ENCODE assay signal across 29 mouse cellular contexts in the genomic region with DNA sequence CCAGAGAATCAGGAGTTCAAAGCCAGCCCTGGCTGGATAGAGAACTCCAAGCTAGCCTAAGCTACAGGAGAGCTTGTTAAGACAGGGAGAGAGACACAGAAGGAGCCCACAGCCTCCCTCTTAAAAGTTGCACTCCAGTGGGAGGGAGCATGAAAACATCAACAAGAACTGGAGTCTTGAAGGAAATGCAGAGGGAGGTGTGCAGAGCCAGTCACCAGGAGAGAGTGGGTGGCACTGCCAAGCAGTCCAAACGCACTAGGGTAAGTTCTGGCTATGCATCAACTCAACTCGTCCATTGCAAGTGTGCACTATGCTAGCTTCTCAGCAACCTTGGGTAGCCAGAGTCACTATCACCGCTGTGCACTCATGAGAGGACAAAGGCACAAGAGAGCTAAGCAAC. TPM values are rescaled to one million over a fixed set of nuclear protein-coding genes. Genes with fewer than 3 reads are reported as not detected.
DNase-seq lines count a peak whose midpoint lies in the region; ATAC-seq lines count a peak whose summit lies in the region.
"Had no signal": no experiment of that assay in that cellular context is flagged by ENCODE, and none has a peak within 500 bp of the region (broad histone marks: within the 10 kb centered on the region; RNA-seq: fewer than 3 reads in every experiment).

No protein-coding gene starts in this region.

- no peaks in the 10 kb centered on the region for H3K36me3 ChIP-seq in hindbrain, embryonic 13.5 days
- no peaks in the 10 kb centered on the region for H3K36me3 ChIP-seq in hindbrain, embryonic 10.5 days
- no peaks in the 10 kb centered on the region for H3K36me3 ChIP-seq in forebrain, embryonic 13.5 days (ENCODE audit: poor library complexity, severe bottlenecking)
- H3K36me3 ChIP-seq in neural tube, embryonic 15.5 days = no peaks in the 10 kb centered on the region
- no peaks in the 10 kb centered on the region for H3K36me3 ChIP-seq in intestine, embryonic 15.5 days
- H3K36me3 ChIP-seq: embryonic facial prominence, embryonic 12.5 days; kidney, embryonic 15.5 days; liver, embryonic 12.5 days; midbrain, embryonic 13.5 days had no signal

- H3K4me2 ChIP-seq in hindbrain, embryonic 13.5 days = no peak overlapping the region
- H3K4me2 ChIP-seq in forebrain, embryonic 13.5 days = peak overlapping the region; percentile 98
- H3K4me2 ChIP-seq in neural tube, embryonic 15.5 days = 0 out of 2 replicates have a peak overlapping the region, but pooled peaks have one; percentile 84
- H3K4me2 ChIP-seq in intestine, embryonic 15.5 days (replicated peaks) = no peak overlapping the region
- H3K4me2 ChIP-seq: embryonic facial prominence, embryonic 12.5 days; kidney, embryonic 15.5 days; liver, embryonic 12.5 days had no signal

- no peak for ATAC-seq in hindbrain, embryonic 13.5 days (ENCODE audit: low FRiP score)
- ATAC-seq in forebrain, embryonic 13.5 days = no peak
- no peak for ATAC-seq in neural tube, embryonic 15.5 days (ENCODE audit: low FRiP score)
- ATAC-seq in intestine, embryonic 15.5 days = no peak
- ATAC-seq: liver, embryonic 12.5 days; lung, postnatal 0 days; Patski had no signal

- WGBS in hindbrain, embryonic 13.5 days = 72% methylated on average over 3 of the region's 3 CpGs
- WGBS in hindbrain, embryonic 10.5 days = 69% methylated on average over 3 of the region's 3 CpGs
- whole genome bisulfite sequencing in forebrain, embryonic 13.5 days = 73% methylated on average over 3 of the region's 3 CpGs
- 73% methylated on average over 3 of the region's 3 CpGs for WGBS in neural tube, embryonic 15.5 days
- 65% methylated on average over 3 of the region's 3 CpGs for whole genome bisulfite sequencing in intestine, embryonic 15.5 days

- peaks cover 40% of the 10 kb centered on the region for H3K4me1 ChIP-seq in hindbrain, embryonic 13.5 days (replicated peaks)
- H3K4me1 ChIP-seq in hindbrain, embryonic 10.5 days (replicated peaks) = peaks cover 36% of the 10 kb centered on the region
- peaks cover 38% of the 10 kb centered on the region for H3K4me1 ChIP-seq in forebrain, embryonic 13.5 days
- peaks cover 42% of the 10 kb centered on the region for H3K4me1 ChIP-seq in neural tube, embryonic 15.5 days
- peaks cover 22% of the 10 kb centered on the region for H3K4me1 ChIP-seq in intestine, embryonic 15.5 days (replicated peaks)

- peak overlapping the region; percentile 76; the same call in 1 of the 2 replicates for H3K27ac ChIP-seq in hindbrain, embryonic 13.5 days
- no peak overlapping the region for H3K27ac ChIP-seq in hindbrain, embryonic 10.5 days
- H3K27ac ChIP-seq in forebrain, embryonic 13.5 days = peak overlapping the region; percentile 97
- H3K27ac ChIP-seq in neural tube, embryonic 15.5 days (replicated peaks) = peak overlapping the region; percentile 88
- H3K27ac ChIP-seq in intestine, embryonic 15.5 days = no peak overlapping the region
- H3K27ac ChIP-seq: embryonic facial prominence, embryonic 12.5 days; kidney, embryonic 15.5 days; liver, embryonic 12.5 days; macrophage; midbrain, embryonic 13.5 days had no signal

- H3K9me3 ChIP-seq in hindbrain, embryonic 13.5 days = no peaks in the 10 kb centered on the region
- H3K9me3 ChIP-seq in hindbrain, embryonic 10.5 days = no peaks in the 10 kb centered on the region
- no peaks in the 10 kb centered on the region for H3K9me3 ChIP-seq in forebrain, embryonic 13.5 days (replicated peaks)
- no peaks in the 10 kb centered on the region for H3K9me3 ChIP-seq in neural tube, embryonic 15.5 days (replicated peaks)
- H3K9me3 ChIP-seq in intestine, embryonic 15.5 days = no peaks in the 10 kb centered on the region
- H3K9me3 ChIP-seq: embryonic facial prominence, embryonic 12.5 days; kidney, embryonic 15.5 days; liver, embryonic 12.5 days; midbrain, embryonic 13.5 days had no signal

- H3K4me3 ChIP-seq in hindbrain, embryonic 13.5 days = no peak overlapping the region
- H3K4me3 ChIP-seq in hindbrain, embryonic 10.5 days = no peak overlapping the region
- peak overlapping the region; percentile 72; the same call in 1 of the 2 replicates for H3K4me3 ChIP-seq in forebrain, embryonic 13.5 days
- no peak overlapping the region for H3K4me3 ChIP-seq in neural tube, embryonic 15.5 days (replicated peaks)
- no peak overlapping the region for H3K4me3 ChIP-seq in intestine, embryonic 15.5 days (replicated peaks)
- H3K4me3 ChIP-seq: embryonic facial prominence, embryonic 12.5 days; liver, embryonic 12.5 days; midbrain, embryonic 13.5 days had no signal

- peaks cover 54% of the 10 kb centered on the region for H3K27me3 ChIP-seq in hindbrain, embryonic 13.5 days
- H3K27me3 ChIP-seq in hindbrain, embryonic 10.5 days (ENCODE audit: insufficient read depth, poor library complexity, severe bottlenecking) = peaks cover 68% of the 10 kb centered on the region
- 0 out of 2 replicates have a peak, but pooled peaks cover under 1% of the 10 kb centered on the region for H3K27me3 ChIP-seq in forebrain, embryonic 13.5 days
- H3K27me3 ChIP-seq in neural tube, embryonic 15.5 days (replicated peaks) = peaks cover 14% of the 10 kb centered on the region
- peaks cover 34% of the 10 kb centered on the region for H3K27me3 ChIP-seq in intestine, embryonic 15.5 days (replicated peaks)

- H3K9ac ChIP-seq in hindbrain, embryonic 13.5 days = no peak overlapping the region
- 0 out of 2 replicates have a peak overlapping the region, but pooled peaks have one; percentile 4 for H3K9ac ChIP-seq in forebrain, embryonic 13.5 days
- no peak overlapping the region for H3K9ac ChIP-seq in neural tube, embryonic 15.5 days (replicated peaks)
- H3K9ac ChIP-seq in intestine, embryonic 15.5 days = no peak overlapping the region
- H3K9ac ChIP-seq: embryonic facial prominence, embryonic 12.5 days; kidney, embryonic 15.5 days; liver, embryonic 12.5 days; midbrain, embryonic 13.5 days had no signal

- no peak for DNase-seq in hindbrain, embryonic 10.5 days (ENCODE audit: low spot score)
- peak; percentile 61 for DNase-seq in right cerebral cortex, adult 18-20 months
- DNase-seq in right cerebral cortex, postnatal 25 days = no peak
- DNase-seq in spleen, postnatal 4 days (ENCODE audit: low spot score in 2 of 2) = no peak
- DNase-seq: adrenal gland, postnatal 10 days; cerebellum, adult 11-12 months; cerebellum, adult 9-11 months; embryo, embryonic 11 days; gastrocnemius, postnatal 14 days; heart, postnatal 14 days; kidney, adult 11 months; kidney, postnatal 25 days; left cerebral cortex, postnatal 4 days; lung, adult 18-20 months; thymus, postnatal 14 days had no signal

RNA-seq across cellular contexts. Expression of gene Gm13889, which starts 1.2 kb away (rescaled TPM):
- 5.3 and 6.4 TPM in 2 replicates for polyA plus RNA-seq in hindbrain, embryonic 13.5 days (2015; fragmentation: Nextera tagmentation; extraction: Ambion mirVana)
- polyA plus RNA-seq in hindbrain, embryonic 10.5 days (2016; fragmentation: Nextera tagmentation; extraction: Ambion mirVana) = 3.0 and 4.0 TPM in 2 replicates
- 17.7 and 22.3 TPM in 2 replicates for polyA plus RNA-seq in forebrain, embryonic 13.5 days (2015; fragmentation: Nextera tagmentation; extraction: Ambion mirVana)
- polyA plus RNA-seq in neural tube, embryonic 15.5 days (2015; fragmentation: Nextera tagmentation; extraction: Ambion mirVana) = 8.8 and 10.8 TPM in 2 replicates
- 14.4 and 16.4 TPM in 2 replicates for polyA plus RNA-seq in intestine, embryonic 15.5 days (2015; fragmentation: Nextera tagmentation; extraction: Ambion mirVana)
- polyA plus RNA-seq: macrophage had no signal

RNA-seq across cellular contexts. Expression of gene Gm27027, which starts 37.9 kb away (rescaled TPM):
- polyA plus RNA-seq in hindbrain, embryonic 13.5 days (2015; fragmentation: Nextera tagmentation; extraction: Ambion mirVana) = not detected in 2 replicates
- polyA plus RNA-seq in hindbrain, embryonic 10.5 days (2016; fragmentation: Nextera tagmentation; extraction: Ambion mirVana) = not detected in 2 replicates
- polyA plus RNA-seq in forebrain, embryonic 13.5 days (2015; fragmentation: Nextera tagmentation; extraction: Ambion mirVana) = not detected in 2 replicates
- polyA plus RNA-seq in neural tube, embryonic 15.5 days (2015; fragmentation: Nextera tagmentation; extraction: Ambion mirVana) = not detected in 2 replicates
- not detected in 2 replicates for polyA plus RNA-seq in intestine, embryonic 15.5 days (2015; fragmentation: Nextera tagmentation; extraction: Ambion mirVana)
- polyA plus RNA-seq: embryonic facial prominence, embryonic 12.5 days; heart, embryonic 14.5 days; hindbrain, embryonic 11.5 days; kidney, embryonic 15.5 days; liver, embryonic 12.5 days; lung, postnatal 0 days; macrophage; midbrain, embryonic 13.5 days; Patski; stomach, embryonic 14.5 days had no signal

RNA-seq across cellular contexts. Expression of gene Alkbh3, which starts 52.4 kb away (rescaled TPM):
- 46.3 and 48.5 TPM in 2 replicates for polyA plus RNA-seq in hindbrain, embryonic 13.5 days (2015; fragmentation: Nextera tagmentation; extraction: Ambion mirVana)
- polyA plus RNA-seq in hindbrain, embryonic 10.5 days (2016; fragmentation: Nextera tagmentation; extraction: Ambion mirVana) = 57.5 and 58.7 TPM in 2 replicates
- 51.8 and 53.2 TPM in 2 replicates for polyA plus RNA-seq in forebrain, embryonic 13.5 days (2015; fragmentation: Nextera tagmentation; extraction: Ambion mirVana)
- 44.4 and 47.2 TPM in 2 replicates for polyA plus RNA-seq in neural tube, embryonic 15.5 days (2015; fragmentation: Nextera tagmentation; extraction: Ambion mirVana)
- 63.6 and 72.2 TPM in 2 replicates for polyA plus RNA-seq in intestine, embryonic 15.5 days (2015; fragmentation: Nextera tagmentation; extraction: Ambion mirVana)

Comparison
In these comparisons a context has a peak if more than half of its experiments do, and no peak if none do; other contexts are left out.
1. H3K27ac ChIP-seq: peak in hindbrain, embryonic 13.5 days (single experiment), forebrain, embryonic 13.5 days (single experiment) and neural tube, embryonic 15.5 days (single experiment); none in hindbrain, embryonic 10.5 days (single experiment) and intestine, embryonic 15.5 days (single experiment).
2. H3K4me2 ChIP-seq: peak in forebrain, embryonic 13.5 days (single experiment) and neural tube, embryonic 15.5 days (single experiment); none in hindbrain, embryonic 13.5 days (single experiment) and intestine, embryonic 15.5 days (single experiment).